In genomic region chr11:60108631-60109172, GRCm38 (mm10) we compare ENCODE assay signal across 8 mouse cellular contexts. TPM values are rescaled to one million over a fixed set of nuclear protein-coding genes. Genes with fewer than 3 reads are reported as not detected.
A peak's percentile ranks its signal among the peaks of the same experiment; 100 is the strongest.
DNase-seq lines count a peak whose midpoint lies in the region; ATAC-seq and TF ChIP-seq lines count a peak whose summit lies in the region.

No protein-coding gene starts in this region.

- H3K4me1 ChIP-seq in midbrain, postnatal 0 days (ENCODE audit: insufficient read depth, low read length): peaks cover 30% of the 10 kb centered on the region; the same call in 1 of the 2 replicates

- no peak overlapping the region for H3K4me3 ChIP-seq in midbrain, postnatal 0 days (ENCODE audit: low read depth, low read length)

- no peak for ATAC-seq in midbrain, postnatal 0 days (ENCODE audit: low FRiP score)
- no peak for ATAC-seq in granulocyte monocyte progenitor cell, adult 5-6 weeks (replicated peaks; ENCODE audit: poor library complexity, severe bottlenecking)
- no peak for ATAC-seq in erythroblast, adult 5-6 weeks (replicated peaks; ENCODE audit: low FRiP score, poor library complexity, severe bottlenecking)

- TF ChIP-seq CTCF in midbrain, postnatal 0 days (IDR thresholded peaks at IDR 0.05): no peak

- H3K27ac ChIP-seq in midbrain, postnatal 0 days (ENCODE audit: low read depth, low read length): peak overlapping the region; percentile 12; the same call in 1 of the 2 replicates

- 59% methylated on average over 5 of the region's 5 CpGs for WGBS in midbrain, postnatal 0 days

- no peaks in the 10 kb centered on the region for H3K27me3 ChIP-seq in midbrain, postnatal 0 days (ENCODE audit: insufficient read depth, low read length)

- H3K9ac ChIP-seq in midbrain, postnatal 0 days (replicated peaks; ENCODE audit: low read length, poor library complexity, severe bottlenecking): 0 out of 2 replicates have a peak overlapping the region, but pooled peaks have one; percentile 8

- H3K4me2 ChIP-seq in midbrain, postnatal 0 days (ENCODE audit: low read depth, low read length, poor library complexity, severe bottlenecking): no peak overlapping the region

- DNase-seq in cerebellum, adult 18-20 months: peak; percentile 33 to 38
- DNase-seq in cerebellum, adult 8-10 months: no peak
- DNase-seq in retina, postnatal 1 day: peak; percentile 41
- DNase-seq in retina, embryonic 14.5 days (ENCODE audit: low spot score): no peak
- peak; percentile 40 for DNase-seq in kidney, adult 18-20 months
- no peak for DNase-seq in midbrain, postnatal 0 days (ENCODE audit: low spot score)

- no peaks in the 10 kb centered on the region for H3K9me3 ChIP-seq in midbrain, postnatal 0 days (ENCODE audit: low read length)

- no peaks in the 10 kb centered on the region for H3K36me3 ChIP-seq in midbrain, postnatal 0 days (ENCODE audit: insufficient read depth, low read length)

RNA-seq across cellular contexts. Expression of gene Rai1, which starts 3.9 kb away (rescaled TPM):
- 50.7 and 66.8 TPM in 2 replicates for total RNA-seq in midbrain, postnatal 0 days (2014; rRNA removed)
- 20.1 and 22.0 TPM in 2 replicates for polyA plus RNA-seq in midbrain, postnatal 0 days (2015; fragmentation: Nextera tagmentation; extraction: Ambion mirVana)
- 37.5 and 52.4 TPM in 2 replicates for total RNA-seq in granulocyte monocyte progenitor cell, adult 5-6 weeks (2014; fragmentation: Nextera tagmentation)
- total RNA-seq in granulocyte monocyte progenitor cell, adult 5-6 weeks (2017): 11.0 and 13.3 TPM in 2 replicates
- 4.0 and 6.3 TPM in 2 replicates for total RNA-seq in erythroblast, adult 5-6 weeks (2015; ENCODE audit: low replicate concordance)
- total RNA-seq in erythroblast, adult 5-6 weeks (2017; ENCODE audit: low replicate concordance): 1.3 and 1.5 TPM in 2 replicates

Comparison
In these comparisons a context has a peak if more than half of its experiments do, and no peak if none do; other contexts are left out.
1. DNase-seq: peak in cerebellum, adult 18-20 months (2 of 2), retina, postnatal 1 day (single experiment) and kidney, adult 18-20 months (single experiment); none in cerebellum, adult 8-10 months (single experiment), retina, embryonic 14.5 days (single experiment) and midbrain, postnatal 0 days (single experiment).